29 mouse cellular contexts compared by ENCODE assay signal in genomic region chr11:113335706-113336105, GRCm38 (mm10).
A peak's percentile ranks its signal among the peaks of the same experiment; 100 is the strongest.
DNase-seq lines count a peak whose midpoint lies in the region; ATAC-seq lines count a peak whose summit lies in the region.
"Had no signal": no experiment of that assay in that cellular context is flagged by ENCODE, and none has a peak within 500 bp of the region (broad histone marks: within the 10 kb centered on the region; RNA-seq: fewer than 3 reads in every experiment).

No protein-coding gene starts in this region.

- no peaks in the 10 kb centered on the region for H3K36me3 ChIP-seq in hindbrain, embryonic 12.5 days
- H3K36me3 ChIP-seq in forebrain, embryonic 13.5 days (ENCODE audit: poor library complexity, severe bottlenecking), result no peaks in the 10 kb centered on the region
- H3K36me3 ChIP-seq: embryonic facial prominence, embryonic 12.5 days; G1E; heart, embryonic 15.5 days; intestine, embryonic 15.5 days; limb, embryonic 12.5 days; liver, embryonic 15.5 days; lung, embryonic 15.5 days; midbrain, embryonic 10.5 days; midbrain, embryonic 15.5 days; neural tube, embryonic 15.5 days; stomach, embryonic 15.5 days had no signal

- H3K4me2 ChIP-seq in hindbrain, embryonic 12.5 days (replicated peaks), result no peak overlapping the region
- H3K4me2 ChIP-seq in forebrain, embryonic 13.5 days, result no peak overlapping the region
- H3K4me2 ChIP-seq: embryonic facial prominence, embryonic 12.5 days; heart, embryonic 15.5 days; intestine, embryonic 15.5 days; limb, embryonic 12.5 days; liver, embryonic 15.5 days; lung, embryonic 15.5 days; midbrain, embryonic 15.5 days; neural tube, embryonic 15.5 days; stomach, embryonic 15.5 days had no signal

- WGBS in hindbrain, embryonic 12.5 days, result 92% methylated on average over 5 of the region's 5 CpGs
- 91% methylated on average over 5 of the region's 5 CpGs for WGBS in forebrain, embryonic 13.5 days

- H3K4me3 ChIP-seq in hindbrain, embryonic 12.5 days, result no peak overlapping the region
- no peak overlapping the region for H3K4me3 ChIP-seq in forebrain, embryonic 13.5 days
- H3K4me3 ChIP-seq: embryonic facial prominence, embryonic 12.5 days; heart, embryonic 15.5 days; intestine, embryonic 15.5 days; limb, embryonic 12.5 days; liver, embryonic 15.5 days; lung, embryonic 15.5 days; midbrain, embryonic 10.5 days; midbrain, embryonic 15.5 days; neural tube, embryonic 15.5 days; stomach, embryonic 15.5 days had no signal

- DNase-seq in frontal cortex, postnatal 25 days (ENCODE audit: low spot score in 2 of 2), result no peak
- DNase-seq in brain, adult 2 months (ENCODE audit: low read depth, low spot score), result peak; percentile 73
- peak; percentile 44 to 55 for DNase-seq in left cerebral cortex, adult 9 months (ENCODE audit: low spot score in 2 of 2)
- DNase-seq in right cerebral cortex, postnatal 36 days (ENCODE audit: low spot score in 2 of 2), result peak; percentile 16 to 30
- DNase-seq: adrenal gland, adult 8-10 months; cerebellum, adult 9-10 months; cerebellum, postnatal 36 days; embryo, embryonic 11 days; gastrocnemius, postnatal 14 days; kidney, adult 2 months; retina, postnatal 1 day; thymus, adult 18-20 months; thymus, postnatal 25 days had no signal

- H3K27ac ChIP-seq in hindbrain, embryonic 12.5 days, result no peak overlapping the region
- no peak overlapping the region for H3K27ac ChIP-seq in forebrain, embryonic 13.5 days
- H3K27ac ChIP-seq: embryonic facial prominence, embryonic 12.5 days; heart, embryonic 15.5 days; hindbrain, postnatal 0 days; intestine, embryonic 15.5 days; kidney, postnatal 0 days; limb, embryonic 12.5 days; liver, embryonic 15.5 days; lung, embryonic 15.5 days; midbrain, embryonic 10.5 days; midbrain, embryonic 15.5 days; neural tube, embryonic 15.5 days; stomach, embryonic 15.5 days had no signal

- no peaks in the 10 kb centered on the region for H3K27me3 ChIP-seq in hindbrain, embryonic 12.5 days
- H3K27me3 ChIP-seq in forebrain, embryonic 13.5 days, result no peaks in the 10 kb centered on the region
- H3K27me3 ChIP-seq: embryonic facial prominence, embryonic 12.5 days; heart, embryonic 15.5 days; intestine, embryonic 15.5 days; limb, embryonic 12.5 days; liver, embryonic 15.5 days; lung, embryonic 15.5 days; midbrain, embryonic 15.5 days; neural tube, embryonic 15.5 days; stomach, embryonic 15.5 days had no signal

- no peak overlapping the region for H3K9ac ChIP-seq in hindbrain, embryonic 12.5 days
- H3K9ac ChIP-seq in forebrain, embryonic 13.5 days, result no peak overlapping the region
- H3K9ac ChIP-seq: embryonic facial prominence, embryonic 12.5 days; heart, embryonic 15.5 days; intestine, embryonic 15.5 days; limb, embryonic 12.5 days; liver, embryonic 15.5 days; lung, embryonic 15.5 days; midbrain, embryonic 15.5 days; neural tube, embryonic 15.5 days; stomach, embryonic 15.5 days had no signal

- H3K4me1 ChIP-seq in hindbrain, embryonic 12.5 days, result peaks cover 20% of the 10 kb centered on the region
- H3K4me1 ChIP-seq in forebrain, embryonic 13.5 days, result peaks cover 10% of the 10 kb centered on the region
- H3K4me1 ChIP-seq: liver, embryonic 15.5 days; midbrain, embryonic 15.5 days had no signal

- H3K9me3 ChIP-seq in hindbrain, embryonic 12.5 days (replicated peaks), result 0 out of 2 replicates have a peak, but pooled peaks cover 4% of the 10 kb centered on the region
- no peaks in the 10 kb centered on the region for H3K9me3 ChIP-seq in forebrain, embryonic 13.5 days (replicated peaks)
- H3K9me3 ChIP-seq: embryonic facial prominence, embryonic 12.5 days; heart, embryonic 15.5 days; intestine, embryonic 15.5 days; liver, embryonic 15.5 days; lung, embryonic 15.5 days; midbrain, embryonic 10.5 days; midbrain, embryonic 15.5 days; neural tube, embryonic 15.5 days; stomach, embryonic 15.5 days had no signal

- ATAC-seq in frontal cortex, adult (ENCODE audit: low TSS enrichment), result peak; percentile 67
- ATAC-seq in hindbrain, embryonic 12.5 days (ENCODE audit: low FRiP score), result no peak
- ATAC-seq in forebrain, embryonic 13.5 days, result no peak
- ATAC-seq: hindbrain, postnatal 0 days; intestine, embryonic 15.5 days; midbrain, embryonic 15.5 days had no signal

Comparison
In these comparisons a context has a peak if more than half of its experiments do, and no peak if none do; other contexts are left out.
1. DNase-seq: peak in brain, adult 2 months (single experiment), left cerebral cortex, adult 9 months (2 of 2) and right cerebral cortex, postnatal 36 days (2 of 2); none in frontal cortex, postnatal 25 days (0 of 2).